Mouse (Mus musculus) heart, embryonic 16.5 days (tissue): ENCODE measurements around the gene Zbed6. TPM values are rescaled to one million over a fixed set of nuclear protein-coding genes. Genes with fewer than 3 reads are reported as not detected.
"Not testable (repeated sequence)": the region's sequence is repeated elsewhere in the genome, so short reads cannot be mapped to it uniquely, and the experiment has no call there.

Source experiments
- ATAC-seq: fragments of 200-750 bp; cut with Nextera tagmentation; replicated peaks from 2 replicates; pipeline ENCODE4 v1.8.0; 2017; ENCODE audit warnings: moderate number of reproducible peaks; ENCODE audit not compliant: insufficient read depth, low FRiP score; ENCODE audit errors: extremely low read depth
- H3K27ac ChIP-seq: fragments of 300-500 bp; sonication (generic); 2 replicates; pipeline ENCODE4 v1.5.1; 2014; ENCODE audit warnings: mild to moderate bottlenecking, low read length, control low read depth, moderate library complexity
- H3K27me3 ChIP-seq: fragments of 300-500 bp; sonication (generic); 2 replicates; pipeline ENCODE4 v1.6.1; 2014; ENCODE audit warnings: low read length, mixed read lengths; ENCODE audit not compliant: control insufficient read depth, insufficient read depth
- H3K36me3 ChIP-seq: fragments of 300-500 bp; sonication (generic); 2 replicates; pipeline ENCODE4 v1.6.1; 2014; ENCODE audit not compliant: control insufficient read depth, insufficient read depth
- H3K4me1 ChIP-seq: fragments of 300-500 bp; sonication (generic); 2 replicates; pipeline ENCODE4 v1.6.1; 2014; ENCODE audit warnings: low read length, mixed read lengths; ENCODE audit not compliant: control insufficient read depth, insufficient read depth
- H3K4me2 ChIP-seq: fragments of 300-500 bp; sonication (generic); 2 replicates; pipeline ENCODE4 v1.6.1; 2014; ENCODE audit warnings: low read depth, mild to moderate bottlenecking, control low read depth, low read length
- H3K4me3 ChIP-seq: fragments of 300-500 bp; sonication (generic); 2 replicates; pipeline ENCODE4 v1.5.1; 2014; ENCODE audit warnings: mild to moderate bottlenecking, control low read depth, low read length
- H3K9ac ChIP-seq: fragments of 300-500 bp; sonication (generic); 2 replicates; pipeline ENCODE4 v1.6.1; 2014; ENCODE audit warnings: low read length, control low read depth
- H3K9me3 ChIP-seq: fragments of 300-500 bp; sonication (generic); replicated peaks from 2 replicates; pipeline ENCODE4 v1.6.1; 2016; ENCODE audit warnings: low read length; ENCODE audit not compliant: control insufficient read depth
- WGBS: fragments of 180-500 bp; shearing (Covaris S2); extraction: QIAGEN DNeasy Blood & Tissue Kit; methylation state at CpG from one replicate; pipeline ENCODE4 v1.1.7; 2014; 5-methylcytosine and 5-hydroxymethylcytosine counted together
- polyA plus RNA-seq: library from polyadenylated mRNA; unstranded; fragments of >200 nt; fragmentation: Nextera tagmentation; extraction: Ambion mirVana; gene quantifications from 2 replicates; pipeline ENCODE4 v1.2.1, GENCODE M21; 2015

The Zbed6 gene
- not detected in 2 replicates for polyA plus RNA-seq

- Histone ChIP-seq H3K27me3 (no peaks in the 10 kb centered on the region), H3K4me2 (peak within 1 kb of the TSS; percentile 96), H3K4me1 (peaks cover 39% of the 10 kb centered on the region), H3K36me3 (peaks cover 5% of the 10 kb centered on the region; the same call in 1 of the 2 replicates), H3K27ac (peak within 1 kb of the TSS; percentile 92), H3K4me3 (peak within 1 kb of the TSS; percentile 90), H3K9me3 (no peaks in the 10 kb centered on the region), H3K9ac (peak within 1 kb of the TSS; percentile 87)
- ATAC-seq = peak; percentile 77
- under 1% methylated on average over 40 of the region's 41 CpGs for WGBS
Measured at GRCm38 (mm10) chr1:133660466-133661202, at the start of gene Zbed6. Zbed6 (minus strand) TSS chr1:133660885.

DNA sequence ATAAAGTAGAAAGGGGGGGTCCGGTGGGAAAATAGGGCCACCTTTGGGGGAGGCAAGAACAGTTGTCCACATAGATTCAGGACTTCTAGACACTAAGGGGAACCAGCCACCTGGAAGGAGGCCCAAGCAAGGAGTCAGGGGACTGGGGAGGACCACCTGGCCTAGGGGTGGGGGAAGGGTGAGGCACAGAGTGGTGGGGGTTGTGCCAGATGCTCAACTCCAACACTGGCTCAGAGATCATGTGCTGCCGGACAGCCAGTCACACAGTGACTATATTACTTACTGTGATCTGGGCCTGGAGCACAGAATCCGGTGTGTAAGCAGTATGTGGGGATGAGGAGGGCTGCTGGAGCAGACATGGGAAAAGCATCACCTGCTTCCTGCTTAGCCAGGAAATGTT is 48.6 kb upstream of the Zbed6 start:
- WGBS = 76% methylated on average over 3 of the region's 3 CpGs

DNA sequence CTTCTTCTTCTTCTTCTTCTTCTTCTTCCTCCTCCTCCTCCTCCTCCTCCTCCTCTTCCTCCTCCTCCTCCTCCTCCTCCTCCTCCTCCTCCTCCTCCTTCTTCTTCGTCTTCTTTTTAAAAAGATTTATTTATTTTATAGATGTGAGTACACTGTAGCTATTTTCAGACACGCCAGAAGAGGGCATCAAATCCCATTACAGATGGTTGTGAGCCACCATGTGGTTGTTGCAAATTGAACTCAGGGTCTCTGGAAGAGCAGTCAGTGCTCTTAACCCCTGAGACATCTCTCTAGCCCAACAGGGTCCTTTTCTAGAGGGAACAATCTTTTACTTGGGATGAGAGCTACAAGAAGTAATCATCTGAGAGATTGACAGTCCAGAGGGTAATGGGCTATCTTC is 41.1 kb upstream of the Zbed6 start:
- H3K27ac ChIP-seq, H3K27me3 ChIP-seq, H3K9me3 ChIP-seq, ATAC-seq, H3K36me3 ChIP-seq, H3K9ac ChIP-seq, H3K4me2 ChIP-seq, H3K4me3 ChIP-seq, H3K4me1 ChIP-seq: not testable (repeated sequence)
- 31% methylated on average over 1 of the region's 2 CpGs for WGBS

More for the DNA sequence above, 48.6 kb upstream of the Zbed6 start:
- no peak overlapping the region for H3K9ac ChIP-seq
- H3K4me2 ChIP-seq = no peak overlapping the region
- ATAC-seq = no peak
- no peak overlapping the region for H3K27ac ChIP-seq
- no peak overlapping the region for H3K4me3 ChIP-seq
- H3K36me3 ChIP-seq = peaks cover 2% of the 10 kb centered on the region
- H3K27me3 ChIP-seq = no peaks in the 10 kb centered on the region
- no peaks in the 10 kb centered on the region for H3K4me1 ChIP-seq
- H3K9me3 ChIP-seq = no peaks in the 10 kb centered on the region

DNA sequence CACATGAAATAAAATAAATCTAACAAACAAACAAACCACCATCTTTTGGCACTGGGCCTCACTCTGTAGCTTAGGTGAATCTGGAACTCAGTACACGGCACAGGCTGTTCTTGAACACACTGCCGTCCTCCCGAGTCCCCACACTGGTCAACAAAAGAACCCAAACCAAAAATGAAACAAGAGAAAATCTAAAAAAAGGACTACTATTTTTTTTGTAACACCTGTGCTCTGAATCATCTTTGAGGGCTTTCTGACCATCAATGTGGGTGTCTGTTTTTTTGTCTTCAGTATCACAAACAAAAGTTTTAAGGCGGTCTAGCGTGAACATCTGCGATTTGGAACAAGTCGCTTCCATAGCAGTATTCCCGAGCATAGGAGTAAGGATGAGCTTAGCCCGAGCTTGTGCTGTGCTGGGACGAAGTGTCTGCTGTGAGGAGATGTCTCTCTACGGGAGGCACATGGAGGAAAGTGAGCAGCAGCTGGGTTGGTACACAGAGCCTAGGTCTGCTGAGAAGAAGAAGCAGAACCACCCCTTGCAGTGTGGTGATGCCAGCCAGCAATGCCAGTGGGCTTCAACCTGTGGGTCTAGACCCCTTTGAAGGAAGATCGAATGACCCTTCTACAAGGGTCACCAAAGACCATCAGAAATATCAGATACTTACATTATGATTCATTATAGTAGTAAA is 37.4 kb upstream of the Zbed6 start:
- Histone ChIP-seq H3K36me3 (no peaks in the 10 kb centered on the region), H3K4me1 (peaks cover 29% of the 10 kb centered on the region), H3K9me3 (no peaks in the 10 kb centered on the region), H3K27ac (no peak overlapping the region), H3K27me3 (no peaks in the 10 kb centered on the region), H3K9ac (no peak overlapping the region), H3K4me3 (no peak overlapping the region), H3K4me2 (no peak overlapping the region)
- WGBS = 94% methylated on average over 12 of the region's 12 CpGs
- no peak for ATAC-seq

DNA sequence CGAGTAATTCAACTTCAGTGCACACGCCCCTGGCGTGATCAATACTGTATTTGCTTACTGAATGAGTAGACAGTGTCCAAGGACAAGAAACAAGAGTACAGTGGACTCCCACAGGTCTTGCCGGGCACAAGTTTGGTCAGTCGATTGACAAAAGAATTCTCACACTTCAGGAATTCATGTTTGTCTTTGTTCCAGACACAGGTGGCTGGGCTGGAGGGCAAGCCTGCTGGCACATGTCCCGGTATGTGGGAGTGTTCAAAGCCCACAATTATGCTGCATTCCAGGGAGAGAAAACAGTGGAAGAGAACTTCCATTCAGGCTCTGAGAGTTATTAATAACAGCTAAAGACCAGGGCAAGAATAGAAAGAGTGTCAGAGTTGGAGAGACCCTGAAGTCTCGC is 35.2 kb upstream of the Zbed6 start:
- peaks cover 29% of the 10 kb centered on the region for H3K4me1 ChIP-seq
- no peak overlapping the region for H3K4me3 ChIP-seq
- H3K4me2 ChIP-seq = peak overlapping the region; percentile 30
- H3K9ac ChIP-seq = no peak overlapping the region; the same call in 1 of the 2 replicates
- H3K27me3 ChIP-seq = no peaks in the 10 kb centered on the region
- peak overlapping the region; percentile 91 for H3K27ac ChIP-seq
- no peaks in the 10 kb centered on the region for H3K9me3 ChIP-seq
- ATAC-seq = peak; percentile 83
- no peaks in the 10 kb centered on the region for H3K36me3 ChIP-seq
- WGBS = 22% methylated on average over 7 of the region's 7 CpGs

- Histone ChIP-seq H3K4me1 (peaks cover 29% of the 10 kb centered on the region), H3K27me3 (no peaks in the 10 kb centered on the region), H3K4me2 (no peak overlapping the region), H3K27ac (peak overlapping the region; percentile 91), H3K9me3 (no peaks in the 10 kb centered on the region), H3K36me3 (no peaks in the 10 kb centered on the region), H3K9ac (no peak overlapping the region), H3K4me3 (no peak overlapping the region)
- ATAC-seq = no peak; the same call in 1 of the 2 replicates
- 95% methylated on average over 1 of the region's 1 CpGs for WGBS
Measured at GRCm38 (mm10) chr1:133694876-133695275, 34.2 kb upstream of the Zbed6 start.

GRCm38 (mm10) chr1:133694301-133694700 is 33.6 kb upstream of the Zbed6 start:
- Histone ChIP-seq H3K9me3 (no peaks in the 10 kb centered on the region), H3K27me3 (no peaks in the 10 kb centered on the region), H3K4me2 (no peak overlapping the region), H3K4me3 (no peak overlapping the region), H3K36me3 (no peaks in the 10 kb centered on the region), H3K4me1 (peaks cover 29% of the 10 kb centered on the region), H3K9ac (no peak overlapping the region), H3K27ac (peak overlapping the region; percentile 91)
- 9% methylated on average over 1 of the region's 1 CpGs for WGBS
- no peak for ATAC-seq

GRCm38 (mm10) chr1:133693536-133694114 is 32.9 kb upstream of the Zbed6 start:
- no peak for ATAC-seq
- peaks cover 29% of the 10 kb centered on the region for H3K4me1 ChIP-seq
- no peaks in the 10 kb centered on the region for H3K27me3 ChIP-seq
- H3K27ac ChIP-seq = peak overlapping the region; percentile 91; the same call in 1 of the 2 replicates
- H3K36me3 ChIP-seq = no peaks in the 10 kb centered on the region
- no peaks in the 10 kb centered on the region for H3K9me3 ChIP-seq
- WGBS = 70% methylated on average over 11 of the region's 11 CpGs
- no peak overlapping the region for H3K4me2 ChIP-seq
- no peak overlapping the region for H3K9ac ChIP-seq
- H3K4me3 ChIP-seq = no peak overlapping the region

- no peak overlapping the region for H3K4me2 ChIP-seq
- WGBS = 36% methylated on average over 4 of the region's 4 CpGs
- H3K4me1 ChIP-seq = peaks cover 29% of the 10 kb centered on the region
- no peak overlapping the region for H3K4me3 ChIP-seq
- no peaks in the 10 kb centered on the region for H3K27me3 ChIP-seq
- no peak overlapping the region for H3K27ac ChIP-seq
- H3K9ac ChIP-seq = no peak overlapping the region
- no peaks in the 10 kb centered on the region for H3K36me3 ChIP-seq
- no peak for ATAC-seq
- no peaks in the 10 kb centered on the region for H3K9me3 ChIP-seq
Measured at GRCm38 (mm10) chr1:133692195-133692594, 31.5 kb upstream of the Zbed6 start.
